Mouse (Mus musculus): ENCODE measurements around the gene Snx19. TPM values are rescaled to one million over a fixed set of nuclear protein-coding genes. Genes with fewer than 3 reads are reported as not detected.

The Snx19 gene
- polyA plus RNA-seq, 1 experiment from 2014 or later: 27.2 TPM

- H3K27me3 ChIP-seq (ENCODE audit: control insufficient read depth, insufficient read depth, low read length): no peaks in the 10 kb centered on the region
- no peaks in the 10 kb centered on the region for H3K36me3 ChIP-seq (ENCODE audit: control insufficient read depth, insufficient read depth, low read length)
- no peak overlapping the region for H3K4me3 ChIP-seq (replicated peaks; ENCODE audit: low read depth, low read length)
- DNase-seq (no peak), ATAC-seq (ENCODE audit: low FRiP score, low TSS enrichment) (no peak)
- H3K27ac ChIP-seq (replicated peaks; ENCODE audit: low read depth, low read length): no peak overlapping the region
- no peaks in the 10 kb centered on the region for H3K9me3 ChIP-seq (ENCODE audit: control insufficient read depth, low read length)
- H3K4me1 ChIP-seq (ENCODE audit: control insufficient read depth, insufficient read depth, low read length): no peaks in the 10 kb centered on the region
- H3K4me2 ChIP-seq (ENCODE audit: low read length): no peak overlapping the region
- WGBS: 88% methylated on average over 2 of the region's 2 CpGs
- H3K9ac ChIP-seq (replicated peaks; ENCODE audit: low read length): no peak overlapping the region
Measured at GRCm38 (mm10) chr9:30494446-30494845, 67.5 kb downstream of the Snx19 start.

- H3K9me3 ChIP-seq (ENCODE audit: control insufficient read depth, low read length): no peaks in the 10 kb centered on the region
- DNase-seq: no peak
- H3K4me2 ChIP-seq (ENCODE audit: low read length): no peak overlapping the region
- 84% methylated on average over 5 of the region's 5 CpGs for WGBS
- ATAC-seq (ENCODE audit: low FRiP score, low TSS enrichment): no peak
- no peak overlapping the region for H3K9ac ChIP-seq (replicated peaks; ENCODE audit: low read length)
- H3K27me3 ChIP-seq (ENCODE audit: control insufficient read depth, insufficient read depth, low read length): no peaks in the 10 kb centered on the region
- no peaks in the 10 kb centered on the region for H3K4me1 ChIP-seq (ENCODE audit: control insufficient read depth, insufficient read depth, low read length)
- no peak overlapping the region for H3K27ac ChIP-seq (replicated peaks; ENCODE audit: low read depth, low read length)
- no peak overlapping the region for H3K4me3 ChIP-seq (replicated peaks; ENCODE audit: low read depth, low read length)
- no peaks in the 10 kb centered on the region for H3K36me3 ChIP-seq (ENCODE audit: control insufficient read depth, insufficient read depth, low read length)
Measured at GRCm38 (mm10) chr9:30508966-30509365, 82.1 kb downstream of the Snx19 start.

GRCm38 (mm10) chr9:30515953-30516352, 89.0 kb downstream of the Snx19 start:
- Histone ChIP-seq H3K9me3 (ENCODE audit: control insufficient read depth, low read length) (no peaks in the 10 kb centered on the region), H3K4me3 (replicated peaks; ENCODE audit: low read depth, low read length) (no peak overlapping the region), H3K4me1 (ENCODE audit: control insufficient read depth, insufficient read depth, low read length) (no peaks in the 10 kb centered on the region), H3K9ac (replicated peaks; ENCODE audit: low read length) (no peak overlapping the region), H3K36me3 (ENCODE audit: control insufficient read depth, insufficient read depth, low read length) (no peaks in the 10 kb centered on the region), H3K4me2 (ENCODE audit: low read length) (no peak overlapping the region), H3K27me3 (ENCODE audit: control insufficient read depth, insufficient read depth, low read length) (no peaks in the 10 kb centered on the region), H3K27ac (replicated peaks; ENCODE audit: low read depth, low read length) (no peak overlapping the region)
- no peak for ATAC-seq (ENCODE audit: low FRiP score, low TSS enrichment)
- no peak for DNase-seq
